ENCODE assay signal across 9 mouse cellular contexts in genomic region chr2:50365221-50365620, GRCm38 (mm10).
"Had no signal": no experiment of that assay in that cellular context is flagged by ENCODE, and none has a peak within 500 bp of the region (broad histone marks: within the 10 kb centered on the region; RNA-seq: fewer than 3 reads in every experiment).

No protein-coding gene starts in this region.

- DNase-seq: liver, postnatal 0 days; lung, adult 2 months; lung, postnatal 14 days; lung, postnatal 36 days; right cerebral cortex, postnatal 14 days; spleen, adult 18-20 months; thymus, adult 18-20 months; thymus, postnatal 14 days; thymus, postnatal 36 days had no signal
